Mouse (Mus musculus) brain, embryonic 18.5 days (tissue): ENCODE results near the gene Gm12184.
"Not testable (repeated sequence)": the region's sequence is repeated elsewhere in the genome, so short reads cannot be mapped to it uniquely, and the experiment has no call there.

ENCODE experiments used
- DNase-seq: peaks from one replicate; pipeline ENCODE4 v3.0.0-alpha.2; 2012; ENCODE audit warnings: low read depth, low spot score

Gene Gm12184

GRCm38 (mm10) chr11:48823536-48823972, 2.9 kb downstream of the Gm12184 start:
- DNase-seq: no peak

GRCm38 (mm10) chr11:48822768-48823512, 3.5 kb downstream of the Gm12184 start:
- no peak for DNase-seq

- DNase-seq: not testable (repeated sequence)
Observed at GRCm38 (mm10) chr11:48821299-48821698, 5.2 kb downstream of the Gm12184 start.

GRCm38 (mm10) chr11:48820308-48820674, 6.2 kb downstream of the Gm12184 start:
- DNase-seq: no peak

DNA sequence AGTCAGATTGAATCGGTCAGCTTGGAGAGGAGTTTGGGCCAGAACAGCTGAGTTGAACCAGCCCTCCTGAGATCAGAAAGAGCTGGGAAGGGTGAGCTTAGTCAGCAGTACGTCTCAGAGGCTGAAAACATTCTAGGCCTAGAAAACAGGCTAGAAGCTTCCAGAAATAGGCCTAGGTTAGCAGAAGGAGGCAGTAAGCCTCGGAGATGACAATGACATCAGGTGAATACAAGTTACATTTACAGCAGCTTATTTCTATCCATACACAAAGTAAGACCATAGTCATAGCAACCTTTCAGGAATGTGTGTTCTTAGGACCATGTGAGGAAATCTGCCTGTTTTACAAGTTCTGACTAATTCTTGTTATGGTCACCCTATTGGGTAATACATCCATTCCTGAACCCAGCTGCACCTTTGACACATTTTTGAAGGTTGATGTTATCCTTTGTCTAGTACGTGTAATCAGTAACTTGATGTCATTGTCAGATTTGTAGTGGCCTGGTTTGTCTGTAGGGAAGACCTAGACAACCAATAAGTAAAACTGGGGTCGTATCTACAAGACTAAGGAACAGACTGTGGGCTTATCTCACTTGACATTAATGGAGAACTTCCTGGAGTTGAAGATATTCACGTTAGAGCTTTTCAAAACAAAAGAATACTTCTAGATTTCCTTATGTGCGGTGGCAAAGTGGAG, 6.7 kb downstream of the Gm12184 start:
- no peak for DNase-seq

DNA sequence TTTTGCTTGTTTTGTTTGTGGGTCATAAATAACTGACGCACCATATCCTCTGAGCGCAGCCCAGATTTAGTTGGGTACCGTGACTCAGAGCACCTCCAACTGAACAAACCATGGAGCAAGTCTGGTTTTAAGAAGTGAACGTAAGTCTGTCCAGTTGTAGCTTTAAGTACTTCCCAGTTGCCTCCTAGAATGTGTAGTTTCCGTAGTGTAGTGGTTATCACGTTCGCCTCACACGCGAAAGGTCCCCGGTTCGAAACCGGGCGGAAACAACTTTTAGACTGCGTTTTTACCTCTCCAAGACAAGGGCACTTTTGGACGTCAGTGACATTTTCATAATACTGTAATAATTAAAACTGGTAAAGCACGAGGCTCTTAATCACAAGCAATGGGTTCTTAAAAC, 8.1 kb downstream of the Gm12184 start:
- DNase-seq: peak; percentile 81

- no peak for DNase-seq
Observed at GRCm38 (mm10) chr11:48817794-48818193, 8.7 kb downstream of the Gm12184 start.

GRCm38 (mm10) chr11:48816800-48817665, 9.4 kb downstream of the Gm12184 start, which contains the start of gene Trim41:
Gene Trim41, minus strand, starts transcription at chr11:48817353.
- DNase-seq: peak; percentile 98

GRCm38 (mm10) chr11:48816281-48816781, 10.1 kb downstream of the Gm12184 start:
- DNase-seq: no peak

- no peak for DNase-seq
Observed at GRCm38 (mm10) chr11:48815851-48816250, 10.6 kb downstream of the Gm12184 start.

DNA sequence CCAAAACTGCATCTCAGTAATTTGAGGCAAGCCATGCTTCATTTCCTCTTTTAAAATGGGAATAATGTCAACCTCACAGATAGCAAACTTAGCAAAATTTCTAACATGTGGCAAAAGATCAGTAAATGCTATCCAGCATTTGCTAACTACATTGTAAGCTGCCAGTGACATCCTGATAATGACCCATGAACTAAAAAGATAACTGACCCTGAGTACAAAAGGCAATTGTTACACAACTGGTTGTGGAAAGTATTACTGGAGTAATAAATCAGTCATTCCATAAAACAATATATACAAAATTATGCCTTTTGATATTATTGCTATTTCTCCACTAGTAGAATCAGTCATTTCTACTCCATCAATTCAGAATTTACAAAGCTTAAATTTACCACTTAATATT, 12.7 kb downstream of the Gm12184 start:
- no peak for DNase-seq

- DNase-seq: no peak
Observed at GRCm38 (mm10) chr11:48810142-48810541, 16.3 kb downstream of the Gm12184 start.

GRCm38 (mm10) chr11:48809434-48809830, 17.0 kb downstream of the Gm12184 start:
- DNase-seq: no peak

DNA sequence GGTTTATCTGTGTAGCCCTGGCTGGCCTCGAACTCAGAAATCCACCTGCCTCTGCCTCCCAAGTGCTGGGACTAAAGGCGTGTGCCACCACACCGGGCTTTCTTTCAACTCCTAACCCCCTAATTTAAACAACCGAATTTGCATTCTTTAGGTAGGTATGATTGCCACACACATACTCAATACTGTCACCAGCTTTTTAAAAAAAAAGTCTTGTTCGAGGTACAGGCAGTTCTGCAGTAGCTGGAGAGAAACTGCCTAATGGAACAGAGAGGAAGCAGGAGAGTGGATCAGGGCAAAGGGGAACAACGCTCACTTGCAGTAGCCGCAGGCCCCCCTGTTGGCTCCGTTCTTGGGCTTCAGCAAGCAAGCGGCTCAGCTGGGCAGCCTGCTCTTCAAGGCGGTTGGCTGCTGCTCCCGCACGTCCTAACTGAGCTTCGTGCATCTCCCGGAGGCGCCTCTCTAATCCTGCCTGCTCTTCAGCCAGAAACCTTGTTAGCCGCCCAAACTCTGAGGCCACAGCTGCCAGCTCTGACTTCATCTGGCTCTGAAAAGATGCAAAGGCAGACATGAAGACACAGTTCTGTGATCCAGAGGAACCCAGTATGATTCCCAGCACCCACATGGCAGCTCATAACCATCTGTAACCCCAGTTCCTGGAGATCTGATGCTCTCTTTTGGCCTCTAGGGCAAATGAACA, 17.6 kb downstream of the Gm12184 start:
- DNase-seq: no peak

- DNase-seq: no peak
Observed at GRCm38 (mm10) chr11:48808304-48808646, 18.2 kb downstream of the Gm12184 start.

DNA sequence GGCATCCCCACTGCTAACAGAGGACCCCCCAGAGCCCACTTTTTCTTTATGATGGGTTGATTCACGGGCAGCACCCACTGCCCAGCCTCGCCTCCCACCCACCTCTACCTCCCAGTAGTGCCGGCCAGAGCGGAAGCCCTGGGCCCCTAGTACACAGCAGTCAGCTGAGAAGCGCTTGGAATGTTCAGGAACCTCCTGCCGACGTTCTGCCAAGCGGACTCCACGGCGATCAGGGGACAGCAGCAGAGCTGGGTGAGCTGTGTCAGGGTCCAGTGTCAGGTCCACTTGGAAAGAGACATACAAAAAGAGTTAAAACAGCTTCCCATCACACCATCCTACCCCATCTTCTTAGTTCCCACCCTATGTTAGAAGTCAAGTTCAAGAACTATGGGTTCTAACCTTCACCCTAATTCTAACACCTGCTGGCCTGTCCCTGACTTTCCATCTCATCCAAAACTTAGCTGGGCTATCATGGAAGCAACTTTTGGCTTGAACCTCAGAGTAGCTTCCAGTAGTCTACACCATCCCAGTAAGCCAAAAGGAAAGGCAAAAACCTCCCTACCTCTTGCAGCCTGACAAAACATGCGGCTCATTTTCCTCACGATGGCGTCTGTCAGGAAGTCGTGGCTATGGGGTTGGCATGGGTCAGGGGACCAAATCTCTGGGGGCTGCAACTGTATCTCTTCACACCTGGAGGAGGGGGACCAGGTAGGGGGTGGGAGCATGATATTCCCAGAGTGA, 18.7 kb downstream of the Gm12184 start:
- DNase-seq: no peak

DNA sequence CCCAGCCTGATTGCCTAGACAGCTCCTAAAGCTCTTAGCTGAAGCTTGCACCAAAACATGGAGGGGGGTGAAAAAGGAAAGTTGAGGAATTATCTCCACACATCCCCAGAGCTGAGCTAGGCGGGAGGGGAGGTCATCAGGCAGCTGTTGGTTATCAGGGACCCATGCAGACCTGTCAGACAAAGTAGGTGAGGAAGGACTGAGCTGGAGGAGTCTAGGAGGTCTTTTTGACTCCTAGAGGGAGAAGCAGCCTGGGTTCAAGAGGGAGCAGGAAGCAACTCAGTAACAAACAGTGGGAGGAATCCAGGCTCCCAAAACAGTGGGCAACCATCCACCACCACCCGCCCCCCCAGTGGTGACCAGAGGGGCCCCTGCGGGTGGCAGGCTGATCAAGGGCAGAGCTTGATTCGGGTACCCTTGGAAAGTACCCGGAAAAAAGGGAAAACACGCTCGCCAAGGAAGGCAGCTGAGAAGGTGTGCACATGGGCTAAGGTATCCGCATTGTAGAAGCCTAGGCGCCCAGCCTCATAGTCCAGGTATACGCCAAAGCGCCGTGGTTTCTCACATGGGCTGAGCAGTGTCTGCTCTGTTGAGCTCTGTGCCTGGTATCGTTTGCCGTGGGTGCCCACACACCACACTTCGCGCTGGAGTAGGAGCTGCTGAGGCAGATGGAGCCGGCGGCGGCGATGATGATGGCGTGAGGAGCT, 19.4 kb downstream of the Gm12184 start:
- no peak for DNase-seq

DNA sequence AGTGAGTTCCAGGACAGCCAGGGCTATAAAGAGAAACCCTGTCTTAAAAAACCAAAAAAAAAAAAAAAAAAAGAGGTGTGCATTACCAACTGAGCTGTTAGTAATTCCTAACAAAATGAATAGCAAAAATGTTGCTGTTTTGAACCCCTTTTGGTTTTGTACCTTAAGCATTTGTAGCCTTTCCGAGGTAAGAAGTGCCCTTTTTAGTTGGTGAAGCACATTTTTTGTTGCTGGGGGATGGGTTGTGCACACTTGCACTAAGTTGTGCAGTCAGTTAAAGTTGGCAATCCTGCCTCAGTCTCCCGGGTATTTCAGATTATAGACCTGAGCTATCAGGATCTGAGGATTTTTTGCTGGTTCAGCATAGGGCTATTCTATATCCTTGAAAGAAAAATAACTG, 21.5 kb downstream of the Gm12184 start:
- DNase-seq: no peak

DNA sequence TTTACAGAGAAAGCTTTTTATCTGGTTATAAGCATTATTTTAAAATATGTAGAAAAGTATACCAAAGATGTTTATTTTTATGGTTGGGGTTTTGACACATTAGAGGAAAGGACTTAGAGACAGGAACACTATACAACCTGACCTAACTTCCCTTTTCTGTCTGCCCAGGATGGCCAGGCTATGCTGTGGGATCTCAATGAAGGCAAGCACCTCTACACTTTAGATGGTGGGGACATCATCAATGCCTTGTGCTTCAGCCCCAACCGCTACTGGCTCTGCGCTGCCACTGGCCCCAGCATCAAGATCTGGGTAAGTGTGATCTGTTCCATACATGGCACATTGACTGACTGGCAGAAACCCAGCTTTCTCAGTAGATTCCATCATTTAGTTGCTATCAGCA, 22.5 kb downstream of the Gm12184 start:
- no peak for DNase-seq
